Mouse (Mus musculus) stomach, embryonic 14.5 days (tissue): ENCODE measurements around the gene Flnb. TPM values are rescaled to one million over a fixed set of nuclear protein-coding genes. Genes with fewer than 3 reads are reported as not detected.

Experiments
- ATAC-seq: fragments of 200-750 bp; cut with Nextera tagmentation; 2 replicates; pipeline ENCODE4 v1.8.0; 2017; ENCODE audit warnings: low read depth, moderate TSS enrichment; ENCODE audit not compliant: insufficient number of reproducible peaks, insufficient read depth, low FRiP score
- H3K27ac ChIP-seq: fragments of 300-500 bp; sonication (generic); 2 replicates; pipeline ENCODE4 v1.5.1; 2014; ENCODE audit warnings: mild to moderate bottlenecking, low read length, moderate library complexity, mixed read lengths
- H3K27me3 ChIP-seq: fragments of 300-500 bp; sonication (generic); 2 replicates; pipeline ENCODE4 v1.6.1; 2014; ENCODE audit warnings: low read length, control low read depth, mixed read lengths; ENCODE audit not compliant: control insufficient read depth, insufficient read depth
- H3K36me3 ChIP-seq: fragments of 300-500 bp; sonication (generic); 2 replicates; pipeline ENCODE4 v1.6.1; 2014; ENCODE audit warnings: mild to moderate bottlenecking, control low read depth, low read length, moderate library complexity, mixed read lengths; ENCODE audit not compliant: control insufficient read depth, insufficient read depth
- H3K4me1 ChIP-seq: fragments of 300-500 bp; sonication (generic); 2 replicates; pipeline ENCODE4 v1.6.1; 2014; ENCODE audit warnings: low read length, control low read depth, mixed read lengths; ENCODE audit not compliant: control insufficient read depth, insufficient read depth
- H3K4me2 ChIP-seq: fragments of 300-500 bp; sonication (generic); replicated peaks from 2 replicates; pipeline ENCODE4 v1.6.1; 2014; ENCODE audit warnings: low read depth, low read length, control low read depth
- H3K4me3 ChIP-seq: fragments of 300-500 bp; sonication (generic); 2 replicates; pipeline ENCODE4 v1.5.1; 2014; ENCODE audit warnings: low read depth, low read length, control low read depth
- H3K9ac ChIP-seq: fragments of 300-500 bp; sonication (generic); replicated peaks from 2 replicates; pipeline ENCODE4 v1.6.1; 2014; ENCODE audit warnings: low read depth, mild to moderate bottlenecking, control low read depth, low read length, moderate library complexity, mixed read lengths
- H3K9me3 ChIP-seq: fragments of 300-500 bp; sonication (generic); 2 replicates; pipeline ENCODE4 v1.6.1; 2016; ENCODE audit warnings: low read depth, low read length, control low read depth; ENCODE audit not compliant: control insufficient read depth
- WGBS: fragments of 180-500 bp; shearing (Covaris S2); extraction: QIAGEN DNeasy Blood & Tissue Kit; methylation state at CpG from one replicate; pipeline ENCODE4 v1.1.7; 2014; 5-methylcytosine and 5-hydroxymethylcytosine counted together
- polyA plus RNA-seq: library from polyadenylated mRNA; unstranded; fragments of >200 nt; fragmentation: Nextera tagmentation; extraction: Ambion mirVana; gene quantifications from 2 replicates; pipeline ENCODE4 v1.2.1, GENCODE M21; 2014

Flnb gene
- polyA plus RNA-seq, 1 experiment from 2014 or later = 23.7 TPM

DNA sequence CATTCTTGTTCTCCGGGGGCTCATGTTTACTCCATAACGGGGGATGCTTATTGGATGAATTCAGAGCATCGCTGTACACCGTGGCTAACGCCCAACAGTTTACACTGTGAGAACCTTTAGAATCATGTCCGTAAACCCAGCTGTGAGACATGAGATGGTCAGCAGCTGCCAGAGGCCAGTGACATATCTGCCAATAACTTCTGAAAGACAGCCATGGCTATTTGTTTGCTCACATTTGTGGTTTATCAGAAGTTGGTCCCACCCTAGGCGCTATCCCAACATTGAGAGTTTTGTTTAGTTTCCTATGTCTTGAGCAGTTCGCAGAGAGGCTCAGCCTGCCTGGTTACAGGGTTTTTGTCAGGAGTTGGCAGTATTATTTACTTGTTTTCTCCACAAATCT, 3.6 kb downstream of the Flnb start:
- H3K36me3 ChIP-seq = no peaks in the 10 kb centered on the region
- H3K27me3 ChIP-seq = no peaks in the 10 kb centered on the region
- H3K4me3 ChIP-seq = no peak overlapping the region
- no peak overlapping the region for H3K27ac ChIP-seq
- H3K9me3 ChIP-seq = no peaks in the 10 kb centered on the region
- no peak for ATAC-seq
- no peak overlapping the region for H3K4me2 ChIP-seq
- 51% methylated on average over 8 of the region's 8 CpGs for WGBS
- peaks cover 39% of the 10 kb centered on the region for H3K4me1 ChIP-seq
- H3K9ac ChIP-seq = no peak overlapping the region

DNA sequence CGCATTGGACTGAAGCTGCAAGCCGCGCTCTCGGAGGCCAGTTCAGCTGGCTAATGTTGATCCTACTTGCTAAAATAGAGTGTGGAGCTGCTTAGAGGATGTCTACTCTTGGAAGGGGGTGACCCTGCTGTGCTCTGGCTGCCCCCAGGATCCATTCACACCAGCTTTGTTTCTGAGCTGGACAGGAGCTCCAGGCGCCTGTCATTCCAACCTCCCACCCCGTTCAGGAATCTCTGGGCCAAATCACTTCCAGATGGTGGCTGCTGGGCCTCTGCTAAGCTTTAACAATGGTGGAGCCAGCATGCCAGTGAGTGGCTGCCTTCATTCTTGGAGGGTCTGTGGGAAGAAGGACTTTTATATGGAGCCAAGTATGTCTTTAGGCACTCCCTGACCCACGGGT, 4.9 kb downstream of the Flnb start:
- H3K9ac ChIP-seq = no peak overlapping the region
- WGBS = 50% methylated on average over 7 of the region's 7 CpGs

DNA sequence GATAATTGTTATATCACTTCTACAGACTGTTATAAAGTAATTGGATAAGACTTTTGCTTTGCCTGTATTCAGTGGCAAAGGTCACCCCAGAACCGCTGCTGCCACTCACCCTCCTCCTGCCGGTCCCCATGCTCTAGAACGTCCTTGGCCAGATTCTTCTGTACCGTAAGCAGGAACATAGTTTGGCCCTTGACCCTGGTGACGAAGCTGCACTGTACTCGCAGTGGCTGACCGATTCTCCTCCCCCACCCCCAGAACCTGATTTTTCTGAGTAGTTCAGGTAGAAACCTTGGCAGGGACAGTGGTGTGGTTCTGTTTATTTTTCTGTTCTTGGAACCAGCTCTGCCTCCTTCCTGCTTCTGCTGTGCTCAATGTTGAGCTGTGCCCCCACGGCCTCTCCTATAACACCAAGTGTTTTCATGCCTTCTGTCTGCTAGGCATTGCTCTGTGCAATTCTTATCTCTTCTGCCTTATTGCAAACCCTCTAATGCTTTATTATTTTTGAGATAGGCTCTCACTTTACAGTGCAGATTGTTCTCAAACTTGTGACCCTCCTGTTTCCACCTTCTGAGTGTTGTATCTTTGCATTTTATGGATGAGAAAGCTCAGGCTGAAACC, 7.0 kb downstream of the Flnb start:
- Histone ChIP-seq H3K4me2 (no peak overlapping the region), H3K36me3 (no peaks in the 10 kb centered on the region), H3K4me1 (peaks cover 32% of the 10 kb centered on the region), H3K9ac (no peak overlapping the region), H3K9me3 (no peaks in the 10 kb centered on the region), H3K4me3 (no peak overlapping the region), H3K27ac (no peak overlapping the region), H3K27me3 (no peaks in the 10 kb centered on the region)
- WGBS = 52% methylated on average over 8 of the region's 8 CpGs
- no peak; the same call in 1 of the 2 replicates for ATAC-seq

More for the DNA sequence above, 4.9 kb downstream of the Flnb start:
- no peak overlapping the region for H3K4me2 ChIP-seq
- H3K27me3 ChIP-seq = no peaks in the 10 kb centered on the region
- H3K4me1 ChIP-seq = peaks cover 39% of the 10 kb centered on the region
- H3K36me3 ChIP-seq = no peaks in the 10 kb centered on the region
- 0 out of 2 replicates have a peak overlapping the region, but pooled peaks have one; percentile 28 for H3K27ac ChIP-seq
- no peak for ATAC-seq
- no peaks in the 10 kb centered on the region for H3K9me3 ChIP-seq
- no peak overlapping the region for H3K4me3 ChIP-seq

DNA sequence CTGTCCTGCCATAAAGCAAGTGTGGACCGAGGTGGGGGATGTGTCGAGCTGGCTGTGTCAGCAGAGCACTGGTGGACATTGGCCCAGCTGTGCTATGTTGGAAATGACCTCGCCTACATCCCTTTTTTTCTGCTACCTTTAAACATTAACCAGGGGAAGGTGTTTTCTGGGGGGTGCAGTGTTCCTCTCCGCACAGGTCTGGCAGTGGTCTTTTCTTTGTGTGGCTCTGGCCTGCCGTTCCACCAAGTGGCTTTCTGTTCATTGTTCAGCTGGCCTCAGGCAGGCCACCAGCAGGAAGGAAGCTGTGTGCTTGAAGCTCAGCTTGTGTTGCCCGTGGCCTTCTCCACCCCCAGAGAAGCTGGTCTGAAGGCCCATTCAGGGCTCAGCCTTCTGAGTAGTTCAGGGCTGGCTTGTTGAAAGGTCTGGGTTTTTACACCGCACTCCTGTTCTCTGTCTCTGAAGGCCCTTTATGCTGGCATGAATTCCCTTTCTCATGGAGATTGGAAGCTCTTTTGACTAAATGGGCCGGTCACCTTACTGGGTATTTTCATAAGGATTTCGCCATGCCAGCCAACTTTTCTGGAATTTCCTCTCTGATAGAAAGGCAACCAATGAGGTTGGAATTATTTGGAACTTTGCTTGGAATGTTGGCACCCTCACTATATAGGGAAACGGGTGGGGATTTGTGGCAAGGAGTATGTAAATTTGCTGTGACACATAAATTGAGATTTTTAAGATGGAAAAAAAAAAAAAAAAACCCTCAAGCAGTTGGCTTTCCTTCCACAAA, 8.6 kb downstream of the Flnb start:
- 57% methylated on average over 10 of the region's 10 CpGs for WGBS
- Histone ChIP-seq H3K9me3 (no peaks in the 10 kb centered on the region), H3K4me1 (peaks cover 18% of the 10 kb centered on the region), H3K36me3 (no peaks in the 10 kb centered on the region), H3K4me2 (no peak overlapping the region), H3K27ac (peak overlapping the region; percentile 62), H3K9ac (no peak overlapping the region), H3K27me3 (no peaks in the 10 kb centered on the region), H3K4me3 (no peak overlapping the region)
- ATAC-seq = peak; percentile 75

DNA sequence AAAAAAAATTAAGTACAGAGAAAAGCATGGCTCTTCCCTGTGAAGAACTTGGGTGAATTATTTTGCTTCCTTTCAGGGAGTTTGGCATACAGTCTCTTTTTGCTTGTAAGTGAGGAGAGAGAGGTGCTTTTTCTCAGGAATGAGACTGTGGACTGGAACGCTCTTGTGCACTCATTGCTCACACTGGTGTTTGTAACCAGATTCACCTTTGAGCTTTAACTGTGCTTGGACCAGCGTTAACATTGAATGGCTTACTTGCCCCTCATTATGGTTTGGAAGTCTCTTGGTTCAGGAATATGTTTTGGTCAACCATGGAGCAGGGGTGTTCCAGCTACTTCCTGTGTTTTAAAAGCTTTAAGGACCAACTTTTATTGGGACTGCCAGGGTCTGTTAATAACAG, 11.4 kb downstream of the Flnb start:
- H3K27me3 ChIP-seq = no peaks in the 10 kb centered on the region
- ATAC-seq = no peak
- WGBS = 72% methylated on average over 2 of the region's 2 CpGs
- H3K9me3 ChIP-seq = no peaks in the 10 kb centered on the region
- no peak overlapping the region for H3K27ac ChIP-seq
- no peak overlapping the region for H3K4me2 ChIP-seq
- no peaks in the 10 kb centered on the region for H3K36me3 ChIP-seq
- H3K4me3 ChIP-seq = no peak overlapping the region
- no peak overlapping the region for H3K9ac ChIP-seq
- peaks cover 6% of the 10 kb centered on the region; the same call in 1 of the 2 replicates for H3K4me1 ChIP-seq

DNA sequence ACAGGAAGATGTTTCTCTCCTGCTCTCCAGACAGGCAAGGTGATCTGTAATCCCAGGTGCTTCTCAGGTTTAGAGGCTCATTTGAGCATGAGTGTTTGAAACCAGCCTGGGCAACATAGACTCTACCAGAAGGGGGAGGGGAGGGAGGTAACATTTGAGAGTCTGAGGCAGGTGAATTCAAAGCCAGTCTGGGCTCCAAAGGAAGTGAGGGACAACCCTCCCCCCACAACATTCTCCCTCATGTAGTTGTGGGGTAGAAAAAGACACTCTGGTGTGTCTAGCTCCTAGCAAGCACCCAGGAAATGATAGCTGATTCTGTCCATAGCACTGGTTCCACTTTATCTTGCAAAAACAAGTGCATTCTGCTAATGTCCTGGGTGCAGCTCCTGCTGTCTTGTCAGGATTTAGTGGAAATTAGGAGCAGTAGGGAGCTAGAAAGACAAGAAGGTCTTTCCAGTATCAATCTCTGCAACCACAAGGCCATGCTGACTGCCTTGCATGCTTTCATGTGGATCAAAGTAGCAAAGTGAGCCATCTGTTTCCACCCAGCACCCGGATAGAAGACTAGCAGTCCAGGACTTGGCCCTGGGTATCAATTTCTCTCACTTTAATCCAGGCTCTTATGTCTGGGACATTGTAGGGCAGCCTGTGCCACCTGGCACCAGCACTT, 14.1 kb downstream of the Flnb start:
- no peaks in the 10 kb centered on the region for H3K36me3 ChIP-seq
- no peak for ATAC-seq
- H3K9me3 ChIP-seq = no peaks in the 10 kb centered on the region
- no peak overlapping the region for H3K27ac ChIP-seq
- no peak overlapping the region for H3K4me2 ChIP-seq
- H3K27me3 ChIP-seq = no peaks in the 10 kb centered on the region
- no peak overlapping the region for H3K4me3 ChIP-seq
- no peak overlapping the region for H3K9ac ChIP-seq
- 41% methylated on average over 1 of the region's 1 CpGs for WGBS
- H3K4me1 ChIP-seq = no peaks in the 10 kb centered on the region

DNA sequence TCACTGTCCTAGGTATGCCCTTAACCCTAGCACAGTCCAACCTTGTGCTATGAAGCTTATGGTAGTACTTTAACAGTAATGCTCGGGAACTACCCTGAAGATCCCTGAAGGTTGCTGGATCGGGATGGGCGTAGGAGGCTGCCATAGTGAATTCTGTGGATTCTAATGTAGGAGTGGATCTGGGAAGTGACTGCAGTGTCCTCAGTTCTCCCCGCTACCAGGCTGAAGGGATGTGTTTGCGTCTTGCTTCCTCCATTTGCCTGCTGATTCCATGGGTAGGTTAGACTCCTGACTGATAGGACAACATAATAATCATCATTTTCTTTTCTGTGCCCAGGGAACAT, 14.7 kb downstream of the Flnb start:
- Histone ChIP-seq H3K36me3 (no peaks in the 10 kb centered on the region), H3K4me3 (no peak overlapping the region), H3K9ac (no peak overlapping the region), H3K4me1 (no peaks in the 10 kb centered on the region), H3K9me3 (no peaks in the 10 kb centered on the region), H3K27me3 (no peaks in the 10 kb centered on the region), H3K27ac (no peak overlapping the region), H3K4me2 (no peak overlapping the region)
- 92% methylated on average over 5 of the region's 5 CpGs for WGBS
- no peak for ATAC-seq

DNA sequence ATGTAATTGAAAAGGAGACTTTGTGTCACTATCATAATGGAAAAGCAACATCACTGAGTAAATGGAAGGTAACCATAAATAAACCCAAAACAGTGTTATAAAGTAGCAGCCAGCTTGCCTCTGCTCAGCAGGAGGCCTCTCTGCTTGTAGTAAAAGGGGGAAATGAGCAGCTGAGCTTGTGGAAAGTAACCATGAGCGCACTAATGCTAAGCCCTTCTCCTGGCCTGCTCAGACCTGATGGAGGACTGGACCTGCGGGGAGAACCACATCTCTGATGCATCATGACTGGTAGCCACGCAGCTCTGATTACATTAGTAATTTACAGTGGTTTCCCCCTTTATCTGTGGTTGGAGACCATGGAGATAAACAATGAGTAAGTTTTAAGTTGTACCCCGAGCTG, 15.7 kb downstream of the Flnb start:
- 67% methylated on average over 4 of the region's 4 CpGs for WGBS
- H3K27ac ChIP-seq = no peak overlapping the region
- H3K4me2 ChIP-seq = no peak overlapping the region
- H3K9ac ChIP-seq = no peak overlapping the region
- no peak overlapping the region for H3K4me3 ChIP-seq
- H3K4me1 ChIP-seq = no peaks in the 10 kb centered on the region
- no peak for ATAC-seq
- no peaks in the 10 kb centered on the region for H3K36me3 ChIP-seq
- H3K27me3 ChIP-seq = no peaks in the 10 kb centered on the region
- no peaks in the 10 kb centered on the region for H3K9me3 ChIP-seq
